Mouse (Mus musculus) kidney, adult 2 months (tissue): ENCODE measurements at regions not wholly inside any gene's neighbourhood (a gene's known extent, or its start where the extent isn't known, plus 50 kb on each side); places are given as distances from the start of the nearest gene placed in this dataset.

Source experiments
- DNase-seq: peaks from one replicate; pipeline ENCODE4 v3.0.0; 2021
- H3K27ac ChIP-seq: fragments of 200-500 bp; 2 replicates; pipeline ENCODE4 v1.5.1; 2012; ENCODE audit warnings: low read depth, low read length, control low read depth, inconsistent platforms; ENCODE audit not compliant: insufficient read depth
- H3K27me3 ChIP-seq: fragments of 200-500 bp; replicated peaks from 2 replicates; pipeline ENCODE4 v1.6.1; 2012; ENCODE audit warnings: mild to moderate bottlenecking, moderate library complexity, low read length, inconsistent platforms; ENCODE audit not compliant: control insufficient read depth, insufficient read depth
- H3K36me3 ChIP-seq: fragments of 200-500 bp; 2 replicates; pipeline ENCODE4 v1.6.1; 2012; ENCODE audit warnings: mild to moderate bottlenecking, moderate library complexity, low read length, inconsistent platforms; ENCODE audit not compliant: control insufficient read depth, insufficient read depth
- H3K4me1 ChIP-seq: fragments of 200-500 bp; 2 replicates; pipeline ENCODE4 v1.6.1; 2011; ENCODE audit warnings: low read length; ENCODE audit not compliant: control insufficient read depth, insufficient read depth
- H3K4me3 ChIP-seq: fragments of 200-500 bp; 2 replicates; pipeline ENCODE4 v1.5.1; 2011; ENCODE audit warnings: mild to moderate bottlenecking, low read depth, low read length, control low read depth; ENCODE audit not compliant: insufficient read depth
- CTCF ChIP-seq: fragments of 200-500 bp; conservative IDR thresholded peaks from 2 replicates; pipeline ENCODE4 v1.5.1; 2011; ENCODE audit warnings: low read depth, mild to moderate bottlenecking, control low read depth, low read length, moderate library complexity, mixed read lengths; ENCODE audit not compliant: insufficient read depth, insufficient read length
- POLR2A ChIP-seq: fragments of 200-500 bp; IDR thresholded peaks from one replicate; pipeline ENCODE4 v1.6.1; 2011; ENCODE audit warnings: low read depth, low read length, control low read depth
- WGBS: fragments of 180-500 bp; shearing (Covaris S2); methylation state at CpG from one replicate; pipeline ENCODE4 v1.1.7; 2018; 5-methylcytosine and 5-hydroxymethylcytosine counted together

DNA sequence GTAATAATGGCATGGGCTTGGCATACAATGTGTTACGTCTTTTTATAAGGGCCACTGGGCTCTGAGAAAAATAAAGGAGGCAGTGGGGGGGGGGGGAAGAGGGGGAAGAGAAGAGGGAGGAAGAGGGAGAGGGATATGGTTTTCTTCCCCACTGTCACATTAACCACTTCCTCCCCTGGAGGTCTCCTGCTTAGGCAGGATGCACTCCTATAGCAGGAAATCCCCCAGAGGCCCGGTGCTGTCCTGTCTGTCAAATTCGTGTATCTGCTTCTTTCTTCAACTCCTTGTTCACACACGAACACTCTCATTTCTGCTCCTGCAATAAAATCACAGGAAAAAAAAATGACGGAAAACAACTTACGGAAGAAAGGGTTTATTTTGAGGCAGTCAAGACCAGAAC lies 171.8 kb downstream of the Actr3 start:
- H3K4me1 ChIP-seq: no peaks in the 10 kb centered on the region
- 56% methylated on average over 6 of the region's 6 CpGs for WGBS
- no peaks in the 10 kb centered on the region for H3K27me3 ChIP-seq
- no peak overlapping the region for H3K27ac ChIP-seq
- no peak for DNase-seq
- TF ChIP-seq CTCF (no peak), POLR2A (no peak)
- no peak overlapping the region for H3K4me3 ChIP-seq
- H3K36me3 ChIP-seq: no peaks in the 10 kb centered on the region

DNA sequence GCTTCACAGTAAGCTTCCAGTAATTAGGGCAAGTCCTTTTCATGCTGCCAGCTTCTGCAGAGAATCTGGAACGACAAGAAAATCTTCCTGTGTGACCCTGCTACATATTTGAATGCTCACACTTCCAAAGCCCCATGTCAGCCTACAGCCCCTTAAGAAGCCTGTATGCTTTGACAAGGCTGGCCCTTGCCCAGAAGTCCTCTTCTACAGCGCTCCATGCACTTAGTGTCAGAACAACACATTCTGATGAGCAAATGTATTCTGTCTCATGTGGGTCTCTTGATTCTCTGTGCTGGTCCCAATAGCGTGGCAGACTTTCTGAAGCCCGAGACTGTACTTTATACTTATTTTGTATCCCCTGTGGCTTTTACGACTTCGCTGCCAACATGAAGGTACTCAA lies 172.5 kb downstream of the Actr3 start:
- H3K27ac ChIP-seq: no peak overlapping the region
- TF ChIP-seq CTCF: no peak
- TF ChIP-seq POLR2A: no peak
- WGBS: 82% methylated on average over 6 of the region's 6 CpGs

DNA sequence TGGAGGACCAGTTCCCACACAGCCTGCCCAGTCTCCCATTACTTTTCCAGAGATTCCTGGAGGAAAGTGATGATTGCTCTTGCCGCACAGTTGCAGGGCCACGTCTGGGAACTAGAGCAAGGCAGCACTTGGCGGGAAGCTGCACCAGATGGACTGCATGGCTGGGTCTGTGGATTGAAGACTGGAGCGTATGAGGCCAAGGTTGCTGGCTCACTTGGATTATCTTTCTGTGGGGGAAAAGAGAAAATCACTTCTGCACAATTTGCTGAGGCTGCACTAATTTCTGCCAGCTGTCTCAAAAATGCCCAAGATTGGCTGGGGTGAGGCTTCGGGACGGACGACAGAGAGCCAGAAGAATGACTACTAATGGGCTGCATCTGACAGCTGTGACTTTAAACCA lies 193.2 kb downstream of the Actr3 start:
- DNase-seq: no peak
- 68% methylated on average over 7 of the region's 7 CpGs for WGBS
- no peaks in the 10 kb centered on the region for H3K4me1 ChIP-seq
- H3K27ac ChIP-seq: no peak overlapping the region
- H3K36me3 ChIP-seq: no peaks in the 10 kb centered on the region
- no peak overlapping the region for H3K4me3 ChIP-seq
- no peaks in the 10 kb centered on the region for H3K27me3 ChIP-seq
- TF ChIP-seq POLR2A: no peak
- no peak for TF ChIP-seq CTCF

More for the DNA sequence above, 172.5 kb downstream of the Actr3 start:
- no peaks in the 10 kb centered on the region for H3K27me3 ChIP-seq
- H3K4me3 ChIP-seq: no peak overlapping the region
- H3K4me1 ChIP-seq: no peaks in the 10 kb centered on the region
- no peaks in the 10 kb centered on the region for H3K36me3 ChIP-seq
- no peak for DNase-seq

DNA sequence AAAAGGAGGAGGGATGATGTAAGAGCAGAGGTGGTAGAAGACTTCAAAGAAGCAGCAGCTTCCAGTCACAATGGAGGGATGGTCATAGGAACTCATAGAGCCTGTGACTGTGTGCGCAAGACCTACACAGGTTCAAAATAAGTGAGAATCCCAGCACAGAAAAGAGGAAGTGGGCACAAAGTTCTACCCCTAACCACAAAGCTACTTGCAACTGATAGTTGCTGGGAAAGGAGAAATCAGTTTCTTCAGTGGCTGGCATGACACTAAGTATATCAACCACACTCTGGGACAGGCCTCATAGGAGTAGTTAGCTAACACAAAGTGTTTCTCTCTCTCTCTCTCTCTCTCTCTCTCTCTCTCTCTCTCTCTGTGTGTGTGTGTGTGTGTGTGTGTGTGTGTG lies 193.8 kb downstream of the Actr3 start:
- no peak for TF ChIP-seq CTCF
- TF ChIP-seq POLR2A: no peak
- Histone ChIP-seq H3K4me1 (no peaks in the 10 kb centered on the region), H3K4me3 (no peak overlapping the region), H3K36me3 (no peaks in the 10 kb centered on the region), H3K27ac (no peak overlapping the region), H3K27me3 (no peaks in the 10 kb centered on the region)
- WGBS: 90% methylated on average over 1 of the region's 1 CpGs
- no peak for DNase-seq

DNA sequence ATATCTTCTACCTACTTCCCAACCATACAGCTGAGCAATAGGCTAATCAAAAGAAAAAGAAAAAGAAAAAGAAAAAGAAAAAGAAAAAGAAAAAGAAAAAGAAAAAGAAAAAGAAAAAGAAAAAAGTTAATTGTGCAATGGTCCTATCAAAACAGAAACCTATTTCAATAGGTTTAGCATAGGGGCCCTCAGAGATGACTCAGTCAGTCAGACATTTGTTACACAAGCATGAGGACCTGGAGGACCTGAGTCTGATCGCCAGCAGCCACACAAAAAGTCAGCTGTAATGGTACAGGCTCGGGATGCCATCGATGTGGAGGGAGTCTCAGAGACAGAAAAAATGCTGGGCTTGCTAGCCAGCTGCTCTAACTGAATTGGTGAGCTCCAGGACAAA lies 197.9 kb downstream of the Actr3 start:
- Histone ChIP-seq H3K27me3 (no peaks in the 10 kb centered on the region), H3K27ac (no peak overlapping the region), H3K36me3 (no peaks in the 10 kb centered on the region), H3K4me1 (no peaks in the 10 kb centered on the region), H3K4me3 (no peak overlapping the region)
- 82% methylated on average over 3 of the region's 3 CpGs for WGBS
- no peak for DNase-seq
- TF ChIP-seq CTCF (no peak), POLR2A (no peak)

DNA sequence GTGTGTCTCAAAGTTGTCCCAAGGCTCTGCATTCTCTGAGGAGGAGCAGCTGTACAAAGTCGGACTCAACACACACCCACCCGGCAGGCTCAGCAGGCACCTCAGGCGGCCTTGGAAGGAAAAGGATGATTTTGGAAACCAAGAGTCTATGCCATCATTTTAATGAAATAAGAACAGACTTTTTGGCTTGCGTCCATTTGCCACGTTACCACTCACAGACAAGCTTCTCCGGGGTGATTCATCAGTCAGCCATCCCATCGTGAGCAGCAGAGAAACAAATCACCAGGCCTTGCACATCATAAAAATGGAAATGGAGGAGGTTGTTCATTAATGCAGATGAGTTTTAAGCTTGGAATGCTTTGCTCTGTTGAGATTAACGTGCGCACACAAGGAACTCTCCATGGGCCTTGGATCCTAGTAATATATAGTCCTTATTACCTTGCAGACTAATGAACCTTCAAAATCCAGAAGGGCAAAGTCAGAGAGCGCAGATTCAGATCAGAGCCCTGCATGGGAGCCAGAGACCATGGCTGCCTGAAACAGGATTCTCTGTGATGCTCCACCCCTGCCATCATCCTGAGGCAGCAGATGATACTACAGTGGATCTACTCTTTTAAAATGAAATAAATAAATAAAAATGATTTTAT lies 198.5 kb downstream of the Actr3 start:
- Histone ChIP-seq H3K36me3 (no peaks in the 10 kb centered on the region), H3K27me3 (no peaks in the 10 kb centered on the region), H3K27ac (no peak overlapping the region), H3K4me3 (no peak overlapping the region), H3K4me1 (no peaks in the 10 kb centered on the region)
- TF ChIP-seq POLR2A (no peak), CTCF (no peak)
- WGBS: 69% methylated on average over 10 of the region's 10 CpGs
- DNase-seq: no peak

DNA sequence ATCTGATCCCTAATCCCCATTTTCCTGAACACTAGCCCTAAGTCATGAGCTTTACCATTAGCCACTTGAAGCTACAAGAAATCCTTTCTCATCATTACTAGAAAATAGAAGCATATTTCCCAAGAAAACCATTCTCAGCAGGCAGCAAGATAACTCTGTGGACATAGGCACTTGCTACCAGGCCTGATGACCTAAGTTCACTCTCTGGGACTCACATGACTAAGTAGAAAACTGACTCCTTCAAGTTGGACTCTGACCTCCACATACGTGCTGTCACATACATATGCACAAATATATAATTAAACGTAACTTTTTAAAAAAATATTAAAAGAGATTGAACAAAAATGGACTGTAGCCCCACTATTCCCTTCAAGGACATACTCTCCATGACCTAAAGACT lies 200.8 kb downstream of the Actr3 start:
- H3K27me3 ChIP-seq: no peaks in the 10 kb centered on the region
- 78% methylated on average over 2 of the region's 2 CpGs for WGBS
- no peak overlapping the region for H3K27ac ChIP-seq
- no peak for DNase-seq
- no peak overlapping the region for H3K4me3 ChIP-seq
- TF ChIP-seq POLR2A (no peak), CTCF (no peak)
- H3K36me3 ChIP-seq: no peaks in the 10 kb centered on the region
- H3K4me1 ChIP-seq: no peaks in the 10 kb centered on the region
